Mouse (Mus musculus) small intestine, adult 10 weeks (tissue): ENCODE data around the gene Tmem189. TPM values are rescaled to one million over a fixed set of nuclear protein-coding genes. Genes with fewer than 3 reads are reported as not detected.

Source experiments
- polyA plus RNA-seq: library from polyadenylated mRNA; stranded (reverse); fragments of 350-450 nt; fragmentation: Illumina TruSeq; extraction: RNeasy Lipid Tissue Mini Kit (QIAGEN cat#74804); gene quantifications from one replicate; pipeline ENCODE4 v1.2.3, GENCODE M21; 2014; ENCODE audit warnings: low replicate concordance

Tmem189 gene
- 3.1 TPM for polyA plus RNA-seq

DNA sequence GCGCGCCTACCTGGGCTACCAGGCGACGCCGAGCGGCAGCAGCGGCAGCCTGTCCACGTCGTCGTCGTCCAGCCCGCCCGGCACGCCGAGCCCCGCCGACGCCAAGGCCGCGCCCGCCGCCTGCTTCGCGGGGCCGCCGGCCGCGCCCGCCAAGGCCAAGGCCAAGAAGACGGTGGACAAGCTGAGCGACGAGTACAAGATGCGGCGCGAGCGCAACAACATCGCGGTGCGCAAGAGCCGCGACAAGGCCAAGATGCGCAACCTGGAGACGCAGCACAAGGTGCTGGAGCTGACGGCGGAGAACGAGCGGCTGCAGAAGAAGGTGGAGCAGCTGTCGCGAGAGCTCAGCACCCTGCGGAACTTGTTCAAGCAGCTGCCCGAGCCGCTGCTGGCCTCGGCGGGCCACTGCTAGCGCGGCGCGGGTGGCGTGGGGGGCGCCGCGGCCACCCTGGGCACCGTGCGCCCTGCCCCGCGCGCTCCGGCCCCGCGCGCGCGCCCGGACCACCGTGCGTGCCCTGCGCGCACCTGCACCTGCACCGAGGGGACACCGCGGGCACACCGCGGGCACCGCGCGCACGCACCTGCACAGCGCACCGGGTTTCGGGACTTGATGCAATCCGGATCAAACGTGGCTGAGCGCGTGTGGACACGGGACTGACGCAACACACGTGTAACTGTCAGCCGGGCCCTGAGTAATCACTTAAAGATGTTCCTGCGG, at the start of gene Tmem189:
Gene Tmem189, minus strand, starts transcription at position 322 of the 718 bp plus-strand sequence.

DNA sequence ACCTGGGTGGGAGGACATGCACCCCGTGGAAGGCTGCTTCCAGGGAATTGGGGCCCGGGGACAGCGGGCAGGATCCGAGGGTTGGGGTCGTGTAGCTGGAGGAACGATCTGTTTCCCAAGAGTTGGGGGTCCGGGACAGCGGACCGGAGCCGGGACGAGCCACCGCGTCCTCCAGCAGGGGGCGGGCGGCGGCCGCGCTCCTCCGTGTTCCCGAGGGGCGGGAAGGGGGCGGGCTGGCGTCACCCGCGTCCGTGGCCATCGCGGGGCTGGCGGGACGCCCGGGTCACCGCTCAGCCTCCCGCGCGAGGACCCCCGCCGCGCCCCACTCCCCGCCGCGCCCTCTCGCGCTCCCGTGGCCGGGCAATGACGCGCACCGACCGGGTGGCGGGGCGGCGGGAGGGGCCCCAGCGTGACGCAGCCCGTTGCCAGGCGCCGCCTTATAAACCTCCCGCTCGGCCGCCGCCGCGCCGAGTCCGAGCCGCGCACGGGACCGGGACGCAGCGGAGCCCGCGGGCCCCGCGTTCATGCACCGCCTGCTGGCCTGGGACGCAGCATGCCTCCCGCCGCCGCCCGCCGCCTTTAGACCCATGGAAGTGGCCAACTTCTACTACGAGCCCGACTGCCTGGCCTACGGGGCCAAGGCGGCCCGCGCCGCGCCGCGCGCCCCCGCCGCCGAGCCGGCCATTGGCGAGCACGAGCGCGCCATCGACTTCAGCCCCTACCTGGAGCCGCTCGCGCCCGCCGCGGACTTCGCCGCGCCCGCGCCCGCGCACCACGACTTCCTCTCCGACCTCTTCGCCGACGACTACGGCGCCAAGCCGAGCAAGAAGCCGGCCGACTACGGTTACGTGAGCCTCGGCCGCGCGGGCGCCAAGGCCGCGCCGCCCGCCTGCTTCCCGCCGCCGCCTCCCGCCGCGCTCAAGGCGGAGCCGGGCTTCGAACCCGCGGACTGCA, 847 bp downstream of the Tmem189 start, which contains the start of gene Cebpb:
Gene Cebpb, plus strand, starts transcription at position 418 of the 954 bp plus-strand sequence.

DNA sequence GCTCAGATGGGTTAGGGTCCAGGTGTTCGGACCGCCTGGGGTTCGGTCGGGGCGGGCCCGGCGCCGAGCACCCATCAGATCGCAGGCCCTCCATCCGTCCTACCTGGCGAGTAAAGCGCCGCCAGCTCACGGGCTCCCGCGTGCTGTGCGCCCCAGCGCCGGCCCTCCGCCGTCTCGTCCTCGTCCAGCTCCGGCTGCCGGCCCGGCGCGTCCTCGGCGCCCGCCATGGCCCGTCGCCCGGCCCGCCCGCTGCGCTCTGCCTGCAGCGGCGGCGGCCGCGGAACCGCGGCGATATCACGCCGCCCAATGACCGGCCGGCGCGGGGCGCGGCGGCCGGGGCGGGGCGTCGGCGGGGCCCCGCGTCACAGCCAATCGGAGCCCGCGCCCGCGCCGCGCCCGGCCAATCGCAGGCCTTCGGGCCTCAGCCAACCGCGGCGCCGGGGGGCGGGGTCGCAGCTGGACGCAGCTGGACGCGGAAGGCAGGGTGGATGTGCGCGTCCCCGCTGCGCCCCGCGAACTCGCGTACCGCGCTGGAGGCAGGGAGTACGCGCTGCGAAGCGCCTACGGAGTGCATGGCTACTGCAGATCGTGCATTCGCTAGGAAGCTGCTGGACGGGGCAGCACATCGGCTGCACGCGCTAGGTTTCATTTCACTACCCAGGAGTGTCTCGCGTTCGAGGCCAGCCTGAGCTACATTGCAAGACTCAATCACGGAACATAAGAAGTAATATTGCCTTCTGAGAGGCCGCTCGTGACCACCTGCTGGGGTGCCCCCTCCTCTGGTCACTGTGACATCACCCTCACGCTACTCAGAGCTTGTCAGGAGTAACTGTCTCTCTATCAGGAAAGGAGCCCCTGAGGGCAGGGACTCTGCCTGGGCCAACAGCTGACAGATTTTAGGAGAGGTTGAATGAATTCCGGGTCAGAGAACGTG, 28.1 kb downstream of the Tmem189 start, which contains the start of gene Gm20431:
Gene Gm20431, minus strand, starts transcription at position 227 of the 934 bp plus-strand sequence.

DNA sequence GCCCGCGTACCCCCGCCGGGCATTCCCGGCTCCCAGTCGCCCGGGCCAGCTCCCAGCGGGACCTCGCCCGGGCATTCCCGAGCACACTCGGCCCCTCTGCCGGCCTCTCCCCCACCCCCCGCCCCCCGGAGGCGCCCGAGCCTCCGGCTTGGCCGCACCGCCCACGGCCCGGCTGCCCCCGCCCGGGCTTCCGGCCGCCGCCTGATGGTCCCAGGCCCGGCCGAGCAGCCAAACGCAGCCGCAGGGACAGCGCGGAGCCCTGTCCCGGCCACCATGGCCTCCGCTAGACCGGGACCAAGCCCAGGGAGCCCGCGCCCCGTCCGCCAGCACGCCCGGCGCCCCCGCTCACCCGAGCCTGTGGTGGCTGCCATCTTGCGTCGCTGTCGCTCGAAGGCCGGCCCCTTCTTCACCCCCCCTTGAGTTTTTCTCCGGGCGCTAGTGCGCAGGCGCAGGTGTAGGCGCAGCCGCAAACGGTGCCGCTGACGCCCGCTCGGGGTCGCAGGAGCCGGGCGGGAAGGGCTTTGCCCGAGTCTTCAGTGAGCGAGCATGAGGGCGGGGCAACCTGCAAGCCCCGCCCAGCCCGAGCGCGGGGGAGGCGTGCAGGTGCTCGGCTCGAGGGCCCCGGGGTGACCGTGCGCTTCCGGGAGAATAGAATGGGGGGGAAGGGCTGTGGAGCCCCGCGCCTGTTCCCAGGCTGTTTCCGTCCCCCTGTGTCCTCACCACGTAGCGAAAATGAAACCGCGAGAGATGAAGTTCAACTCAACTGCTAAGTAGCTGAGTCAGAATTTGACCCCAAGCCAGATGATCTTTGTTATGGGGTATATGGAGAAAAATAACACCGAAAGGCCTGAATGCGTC, 57.8 kb downstream of the Tmem189 start, which contains the start of gene Ube2v1:
Gene Ube2v1, minus strand, starts transcription at position 505 of the 858 bp plus-strand sequence.

Other genes starting within 250 kb of the Tmem189 start
- gene Rnf114, start 197.2 kb downstream of the Tmem189 start, polyA plus RNA-seq, result 18.0 TPM
- gene Spata2, start 196.9 kb downstream of the Tmem189 start, polyA plus RNA-seq, result 7.0 TPM
- gene Snai1, start 151.6 kb downstream of the Tmem189 start, polyA plus RNA-seq, result 0.26 TPM
- gene Ube2v1, start 57.7 kb downstream of the Tmem189 start, polyA plus RNA-seq, result 36.7 TPM
- gene Gm20431, start 28.3 kb downstream of the Tmem189 start, polyA plus RNA-seq, result not detected
- gene Cebpb, start 907 bp downstream of the Tmem189 start, polyA plus RNA-seq, result 9.6 TPM
- 15.0 TPM for gene Ptpn1, start 242.2 kb upstream of the Tmem189 start, polyA plus RNA-seq